Mouse (Mus musculus) heart, embryonic 11.5 days (tissue): ENCODE measurements at regions not wholly inside any gene's neighbourhood (a gene's known extent, or its start where the extent isn't known, plus 50 kb on each side); places are given as distances from the start of the nearest gene placed in this dataset.

Source experiments
- ATAC-seq: fragments of 200-750 bp; cut with Nextera tagmentation; replicated peaks from 2 replicates; pipeline ENCODE4 v1.8.0; 2017; ENCODE audit warnings: moderate library complexity; ENCODE audit not compliant: insufficient number of reproducible peaks, low FRiP score, low TSS enrichment
- H3K27ac ChIP-seq: fragments of 300-500 bp; sonication (generic); 2 replicates; pipeline ENCODE4 v1.5.1; 2014; ENCODE audit warnings: mild to moderate bottlenecking, low read depth, low read length
- H3K27me3 ChIP-seq: fragments of 300-500 bp; sonication (generic); 2 replicates; pipeline ENCODE4 v1.6.1; 2014; ENCODE audit warnings: mild to moderate bottlenecking, low read length, mixed read lengths; ENCODE audit not compliant: control insufficient read depth, insufficient read depth
- H3K36me3 ChIP-seq: fragments of 300-500 bp; sonication (generic); 2 replicates; pipeline ENCODE4 v1.6.1; 2014; ENCODE audit warnings: mild to moderate bottlenecking, low read length, moderate library complexity, mixed read lengths; ENCODE audit not compliant: control insufficient read depth, insufficient read depth
- H3K4me1 ChIP-seq: fragments of 300-500 bp; sonication (generic); 2 replicates; pipeline ENCODE4 v1.6.1; 2014; ENCODE audit warnings: low read length; ENCODE audit not compliant: control insufficient read depth, insufficient read depth
- H3K4me2 ChIP-seq: fragments of 300-500 bp; sonication (generic); 2 replicates; pipeline ENCODE4 v1.6.1; 2014; ENCODE audit warnings: mild to moderate bottlenecking, moderate library complexity
- H3K4me3 ChIP-seq: fragments of 300-500 bp; sonication (generic); 2 replicates; pipeline ENCODE4 v1.5.1; 2014; ENCODE audit warnings: low read depth, low read length
- H3K9ac ChIP-seq: fragments of 300-500 bp; sonication (generic); 2 replicates; pipeline ENCODE4 v1.6.1; 2014; ENCODE audit warnings: mild to moderate bottlenecking, low read depth, low read length, moderate library complexity
- H3K9me3 ChIP-seq: fragments of 300-500 bp; sonication (generic); replicated peaks from 2 replicates; pipeline ENCODE4 v1.6.1; 2016; ENCODE audit warnings: low read length; ENCODE audit not compliant: control insufficient read depth
- WGBS: fragments of 180-500 bp; shearing (Covaris S2); extraction: QIAGEN DNeasy Blood & Tissue Kit; methylation state at CpG from one replicate; pipeline ENCODE4 v1.1.7; 2014; ENCODE audit not compliant: insufficient replicate concordance; 5-methylcytosine and 5-hydroxymethylcytosine counted together

GRCm38 (mm10) chr13:97572352-97572751, 188.1 kb downstream of the Gm10260 start:
- H3K4me3 ChIP-seq, result no peak overlapping the region
- no peaks in the 10 kb centered on the region for H3K36me3 ChIP-seq
- ATAC-seq, result no peak
- no peak overlapping the region for H3K27ac ChIP-seq
- no peaks in the 10 kb centered on the region for H3K9me3 ChIP-seq
- no peaks in the 10 kb centered on the region for H3K27me3 ChIP-seq
- WGBS, result 59% methylated on average over 3 of the region's 3 CpGs
- H3K4me1 ChIP-seq, result peaks cover 18% of the 10 kb centered on the region
- no peak overlapping the region for H3K4me2 ChIP-seq
- H3K9ac ChIP-seq, result no peak overlapping the region

GRCm38 (mm10) chr13:97570009-97570408, 190.4 kb downstream of the Gm10260 start:
- H3K9ac ChIP-seq, result no peak overlapping the region
- H3K9me3 ChIP-seq, result no peaks in the 10 kb centered on the region
- no peaks in the 10 kb centered on the region for H3K27me3 ChIP-seq
- ATAC-seq, result no peak
- no peak overlapping the region for H3K4me2 ChIP-seq
- H3K36me3 ChIP-seq, result no peaks in the 10 kb centered on the region
- H3K4me1 ChIP-seq, result peaks cover 11% of the 10 kb centered on the region
- H3K27ac ChIP-seq, result no peak overlapping the region
- WGBS, result 44% methylated on average over 1 of the region's 1 CpGs
- no peak overlapping the region for H3K4me3 ChIP-seq

- H3K4me1 ChIP-seq, result no peaks in the 10 kb centered on the region
- no peaks in the 10 kb centered on the region for H3K36me3 ChIP-seq
- no peaks in the 10 kb centered on the region for H3K27me3 ChIP-seq
- H3K9me3 ChIP-seq, result no peaks in the 10 kb centered on the region
- ATAC-seq, result no peak
- 77% methylated on average over 3 of the region's 3 CpGs for WGBS
- H3K27ac ChIP-seq, result no peak overlapping the region
- no peak overlapping the region for H3K4me3 ChIP-seq
- no peak overlapping the region for H3K9ac ChIP-seq
- no peak overlapping the region for H3K4me2 ChIP-seq
Observed at GRCm38 (mm10) chr13:97567632-97568031, 192.8 kb downstream of the Gm10260 start.

- H3K36me3 ChIP-seq, result no peaks in the 10 kb centered on the region
- H3K27ac ChIP-seq, result no peak overlapping the region
- H3K4me1 ChIP-seq, result no peaks in the 10 kb centered on the region
- no peak overlapping the region for H3K4me2 ChIP-seq
- H3K27me3 ChIP-seq, result no peaks in the 10 kb centered on the region
- H3K9ac ChIP-seq, result no peak overlapping the region
- no peak for ATAC-seq
- no peaks in the 10 kb centered on the region for H3K9me3 ChIP-seq
- H3K4me3 ChIP-seq, result no peak overlapping the region
- 49% methylated on average over 7 of the region's 7 CpGs for WGBS
Observed at GRCm38 (mm10) chr13:97566071-97566470, 194.4 kb downstream of the Gm10260 start.

- no peak overlapping the region for H3K4me3 ChIP-seq
- H3K27me3 ChIP-seq, result no peaks in the 10 kb centered on the region
- H3K9ac ChIP-seq, result no peak overlapping the region
- no peak overlapping the region for H3K27ac ChIP-seq
- WGBS, result 73% methylated on average over 6 of the region's 6 CpGs
- H3K9me3 ChIP-seq, result peaks cover 3% of the 10 kb centered on the region
- no peak for ATAC-seq
- no peaks in the 10 kb centered on the region for H3K36me3 ChIP-seq
- H3K4me1 ChIP-seq, result no peaks in the 10 kb centered on the region
- H3K4me2 ChIP-seq, result no peak overlapping the region
Observed at GRCm38 (mm10) chr13:97562241-97562640, 198.2 kb downstream of the Gm10260 start.

- H3K4me2 ChIP-seq, result no peak overlapping the region
- no peak overlapping the region for H3K4me3 ChIP-seq
- peaks cover 3% of the 10 kb centered on the region for H3K9me3 ChIP-seq
- no peaks in the 10 kb centered on the region for H3K27me3 ChIP-seq
- no peaks in the 10 kb centered on the region for H3K4me1 ChIP-seq
- no peaks in the 10 kb centered on the region for H3K36me3 ChIP-seq
- WGBS, result 44% methylated on average over 1 of the region's 1 CpGs
- no peak for ATAC-seq
- H3K27ac ChIP-seq, result no peak overlapping the region
- H3K9ac ChIP-seq, result no peak overlapping the region
Observed at GRCm38 (mm10) chr13:97560789-97561188, 199.6 kb downstream of the Gm10260 start.

GRCm38 (mm10) chr13:97559611-97560385, 200.6 kb downstream of the Gm10260 start:
- no peak for ATAC-seq
- WGBS, result 84% methylated on average over 15 of the region's 15 CpGs
- Histone ChIP-seq H3K27ac (no peak overlapping the region), H3K4me2 (no peak overlapping the region), H3K4me3 (no peak overlapping the region), H3K9me3 (peaks cover 3% of the 10 kb centered on the region), H3K27me3 (no peaks in the 10 kb centered on the region), H3K36me3 (no peaks in the 10 kb centered on the region), H3K4me1 (peaks cover under 1% of the 10 kb centered on the region), H3K9ac (no peak overlapping the region)

GRCm38 (mm10) chr13:97558884-97559283, 201.5 kb downstream of the Gm10260 start:
- Histone ChIP-seq H3K9me3 (peaks cover 3% of the 10 kb centered on the region), H3K27ac (no peak overlapping the region), H3K27me3 (no peaks in the 10 kb centered on the region), H3K4me3 (no peak overlapping the region), H3K9ac (no peak overlapping the region), H3K4me2 (no peak overlapping the region), H3K4me1 (peaks cover 4% of the 10 kb centered on the region), H3K36me3 (no peaks in the 10 kb centered on the region)
- WGBS, result 87% methylated on average over 3 of the region's 3 CpGs
- ATAC-seq, result no peak

GRCm38 (mm10) chr13:97555312-97555711, 205.1 kb downstream of the Gm10260 start:
- Histone ChIP-seq H3K4me3 (no peak overlapping the region), H3K9ac (no peak overlapping the region), H3K36me3 (no peaks in the 10 kb centered on the region), H3K4me2 (no peak overlapping the region), H3K4me1 (peaks cover 4% of the 10 kb centered on the region), H3K27ac (no peak overlapping the region), H3K9me3 (peaks cover 3% of the 10 kb centered on the region), H3K27me3 (no peaks in the 10 kb centered on the region)
- ATAC-seq, result no peak
- 76% methylated on average over 3 of the region's 3 CpGs for WGBS
